Mouse (Mus musculus): ENCODE results near the gene Gpr101. TPM values are rescaled to one million over a fixed set of nuclear protein-coding genes. Genes with fewer than 3 reads are reported as not detected.

Gene Gpr101
- polyA plus RNA-seq (2015; fragmentation: Nextera tagmentation; extraction: Ambion mirVana): 0.09 and 0.10 TPM in 2 replicates

DNA sequence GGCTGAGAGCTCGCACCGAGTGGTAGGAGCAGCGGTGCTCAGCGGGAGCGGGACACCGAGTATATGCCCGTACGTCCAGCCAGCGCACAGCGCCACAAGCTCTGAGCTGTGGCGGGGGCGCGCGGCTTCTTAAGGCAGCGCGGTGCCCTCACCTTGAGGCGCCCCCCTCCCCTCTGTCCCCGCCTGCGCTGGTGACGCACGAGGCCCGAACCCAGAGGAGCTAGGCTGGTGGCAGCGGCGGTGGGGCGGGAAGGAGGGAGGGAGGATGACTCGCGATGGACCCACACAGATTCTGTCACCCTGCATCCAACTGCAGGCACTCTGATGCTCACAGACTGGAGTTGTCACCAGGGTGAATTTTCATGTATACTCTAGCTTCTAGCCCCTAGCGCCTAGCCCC, at the start of gene Gpr101:
TSS of gene Gpr101 (minus strand) at position 124 of the 400 bp plus-strand sequence.
- ATAC-seq: peak; percentile 82
- no peaks in the 10 kb centered on the region for H3K9me3 ChIP-seq
- no peaks in the 10 kb centered on the region for H3K36me3 ChIP-seq
- peaks cover 12% of the 10 kb centered on the region for H3K27me3 ChIP-seq
- peak within 1 kb of the TSS; percentile 55 for H3K9ac ChIP-seq (replicated peaks)
- no peaks in the 10 kb centered on the region for H3K4me1 ChIP-seq (replicated peaks)
- WGBS: 11% methylated on average over 19 of the region's 28 CpGs
- peak within 1 kb of the TSS; percentile 45 for H3K4me3 ChIP-seq (replicated peaks)
- no peak within 1 kb of the TSS for H3K27ac ChIP-seq
- peak within 1 kb of the TSS; percentile 75 for H3K4me2 ChIP-seq (replicated peaks)

- WGBS: 39% methylated on average over 28 of the region's 28 CpGs
- Histone ChIP-seq H3K27ac (no peak overlapping the region), H3K9me3 (no peaks in the 10 kb centered on the region)
These were observed 17.8 kb upstream of the Gpr101 start for GRCm38 (mm10) chrX:57521117-57522095.

DNA sequence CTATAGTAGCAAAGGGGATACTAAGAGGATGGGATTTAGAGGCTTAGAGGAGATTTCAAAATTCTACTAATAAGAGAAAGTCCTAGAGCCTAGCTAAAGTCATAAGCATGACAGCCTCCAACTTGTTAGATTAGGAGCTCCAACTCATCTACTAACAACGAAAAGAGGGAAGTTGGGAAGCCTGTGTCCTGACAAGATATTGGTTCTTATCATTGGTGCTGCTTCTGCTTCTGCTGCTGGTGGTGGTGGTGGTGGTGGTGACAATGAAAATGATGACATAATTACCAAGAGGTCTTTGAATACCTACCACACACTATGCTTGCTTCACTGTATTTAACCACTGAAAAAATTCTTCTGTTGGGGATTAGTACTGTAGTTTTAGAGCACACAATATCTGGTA, 2.7 kb upstream of the Gpr101 start:
- H3K27ac ChIP-seq: no peak overlapping the region
- H3K36me3 ChIP-seq: no peaks in the 10 kb centered on the region
- no peaks in the 10 kb centered on the region for H3K9me3 ChIP-seq
- H3K9ac ChIP-seq (replicated peaks): no peak overlapping the region
- H3K4me2 ChIP-seq (replicated peaks): no peak overlapping the region
- no peak overlapping the region for H3K4me3 ChIP-seq (replicated peaks)
- H3K27me3 ChIP-seq: peaks cover 12% of the 10 kb centered on the region
- ATAC-seq: no peak
- H3K4me1 ChIP-seq (replicated peaks): no peaks in the 10 kb centered on the region
- WGBS: 82% methylated on average over 1 of the region's 1 CpGs

More at GRCm38 (mm10) chrX:57521117-57522095, 17.8 kb upstream of the Gpr101 start:
- no peak overlapping the region for H3K9ac ChIP-seq (replicated peaks)
- peak; percentile 76 for ATAC-seq
- no peaks in the 10 kb centered on the region for H3K27me3 ChIP-seq
- no peaks in the 10 kb centered on the region for H3K4me1 ChIP-seq (replicated peaks)
- peak overlapping the region; percentile 45 for H3K4me2 ChIP-seq (replicated peaks)
- peak overlapping the region; percentile 17 for H3K4me3 ChIP-seq (replicated peaks)
- no peaks in the 10 kb centered on the region for H3K36me3 ChIP-seq

Other genes with a start within 250 kb of the Gpr101 start
- 5.7 and 6.2 TPM in 2 replicates for gene Arhgef6, start 165.0 kb downstream of the Gpr101 start, polyA plus RNA-seq (2015; fragmentation: Nextera tagmentation; extraction: Ambion mirVana)
- 254 and 268 TPM in 2 replicates for gene Rbmx, start 110.7 kb downstream of the Gpr101 start, polyA plus RNA-seq (2015; fragmentation: Nextera tagmentation; extraction: Ambion mirVana)
- gene Gm364, start 94.6 kb downstream of the Gpr101 start, polyA plus RNA-seq (2015; fragmentation: Nextera tagmentation; extraction: Ambion mirVana): not detected in 2 replicates

Measured in midbrain, embryonic 13.5 days (tissue).